Mouse (Mus musculus) myocyte (in vitro differentiated cells): ENCODE results near the gene Gpr18. TPM values are rescaled to one million over a fixed set of nuclear protein-coding genes. Genes with fewer than 3 reads are reported as not detected.

Experiments used
- H3K27me3 ChIP-seq: one replicate; pipeline ENCODE4 v1.6.1; 2011; ENCODE audit not compliant: control insufficient read depth, insufficient read depth, insufficient read length
- H3K36me3 ChIP-seq: one replicate; pipeline ENCODE4 v1.6.1; 2011; ENCODE audit not compliant: control insufficient read depth, insufficient read depth
- H3K4me2 ChIP-seq: one replicate; pipeline ENCODE4 v1.6.1; 2011; ENCODE audit warnings: low read depth, control low read depth
- H3K4me3 ChIP-seq: one replicate; pipeline ENCODE4 v1.5.1; 2011; ENCODE audit warnings: mild to moderate bottlenecking, control low read depth, moderate library complexity
- H3K79me2 ChIP-seq: one replicate; pipeline ENCODE4 v1.6.1; 2011; ENCODE audit not compliant: control insufficient read depth, insufficient read depth
- H3ac ChIP-seq: one replicate; pipeline ENCODE4 v1.6.1; 2011; ENCODE audit not compliant: control insufficient read depth, insufficient read length
- CEBPB ChIP-seq: IDR thresholded peaks from 2 replicates; pipeline ENCODE4 v1.6.1; 2011; ENCODE audit warnings: mild to moderate bottlenecking, moderate library complexity; ENCODE audit not compliant: poor library complexity, insufficient read depth, severe bottlenecking
- E2F4 ChIP-seq: IDR thresholded peaks from one replicate; pipeline ENCODE4 v1.6.1; 2011; ENCODE audit warnings: mild to moderate bottlenecking, control low read depth, moderate library complexity; ENCODE audit not compliant: insufficient read depth
- MAX ChIP-seq: IDR thresholded peaks from one replicate; pipeline ENCODE4 v1.6.1; 2011; ENCODE audit warnings: low read depth, mild to moderate bottlenecking, control low read depth
- MYOD1 ChIP-seq, 3 experiments: IDR thresholded peaks; one replicate each; pipeline ENCODE4 v1.6.1; 2011; ENCODE audit warnings: control low read depth in 2 of 3, low read depth in 2 of 3, mild to moderate bottlenecking in 2 of 3, moderate library complexity in 1 of 3; ENCODE audit not compliant: insufficient read length in 2 of 3, control insufficient read depth in 1 of 3
- MYOG ChIP-seq, 3 experiments: IDR thresholded peaks; one replicate each; pipeline ENCODE4 v1.6.1; 2011; ENCODE audit warnings: control low read depth in 2 of 3, low read depth in 2 of 3, mild to moderate bottlenecking in 2 of 3; ENCODE audit not compliant: insufficient read length in 2 of 3, control insufficient read depth in 1 of 3, insufficient read depth in 1 of 3
- POLR2A ChIP-seq: IDR thresholded peaks from one replicate; pipeline ENCODE4 v1.6.1; 2011; ENCODE audit warnings: low read depth, mild to moderate bottlenecking, control low read depth, moderate library complexity; ENCODE audit not compliant: insufficient read length
- POLR2AphosphoS2 ChIP-seq: IDR thresholded peaks from one replicate; pipeline ENCODE4 v1.6.1; 2011; ENCODE audit warnings: low read depth, control low read depth; ENCODE audit not compliant: insufficient read length
- REST ChIP-seq: IDR thresholded peaks from one replicate; pipeline ENCODE4 v1.6.1; 2011; ENCODE audit warnings: mild to moderate bottlenecking, control low read depth, moderate library complexity; ENCODE audit not compliant: insufficient read depth, insufficient read length
- SRF ChIP-seq: IDR thresholded peaks from one replicate; pipeline ENCODE4 v1.6.1; 2011; ENCODE audit warnings: low read depth; ENCODE audit not compliant: control insufficient read depth, insufficient read length
- TCF12 ChIP-seq: IDR thresholded peaks from one replicate; pipeline ENCODE4 v1.6.1; 2011; ENCODE audit warnings: mild to moderate bottlenecking, control low read depth; ENCODE audit not compliant: poor library complexity, insufficient read depth, severe bottlenecking
- TCF3 ChIP-seq: IDR thresholded peaks from one replicate; pipeline ENCODE4 v1.6.1; 2011; ENCODE audit warnings: low read depth, control low read depth; ENCODE audit not compliant: insufficient read length
- USF1 ChIP-seq: IDR thresholded peaks from one replicate; pipeline ENCODE4 v1.6.1; 2011; ENCODE audit warnings: low read depth, mild to moderate bottlenecking, control low read depth, moderate library complexity
- polyA plus RNA-seq: library from polyadenylated mRNA; unstranded; fragments of >200 nt; fragmentation: generic; extraction: Trizol; gene quantifications from one replicate; pipeline ENCODE4 v1.2.1, GENCODE M21; 2012; ENCODE audit warnings: missing spikeins

Gene Gpr18
- polyA plus RNA-seq, 1 experiment: not detected

GRCm38 (mm10) chr14:121951399-121952045 lies 35.9 kb upstream of the Gpr18 start:
- TF ChIP-seq REST: no peak
- TF ChIP-seq POLR2AphosphoS2: no peak
- TF ChIP-seq TCF12: no peak
- TF ChIP-seq E2F4: no peak
- TF ChIP-seq TCF3: no peak
- no peak for TF ChIP-seq SRF
- no peak for TF ChIP-seq POLR2A
- TF ChIP-seq CEBPB: no peak
- no peak for TF ChIP-seq MYOG (IDR thresholded peaks at IDR 0.05; ENCODE audit: control insufficient read depth in 1 of 3, insufficient read depth in 1 of 3, insufficient read length in 2 of 3, low read depth in 2 of 3)
- TF ChIP-seq MYOD1 (IDR thresholded peaks at IDR 0.05; ENCODE audit: control insufficient read depth in 1 of 3, insufficient read length in 2 of 3, low read depth in 2 of 3): no peak
- TF ChIP-seq MAX: no peak
- H3K79me2 ChIP-seq: no peaks in the 10 kb centered on the region
- H3K27me3 ChIP-seq: no peaks in the 10 kb centered on the region
- peaks cover 5% of the 10 kb centered on the region for H3K36me3 ChIP-seq
- no peak overlapping the region for H3K4me3 ChIP-seq
- no peak overlapping the region for H3K4me2 ChIP-seq
- H3ac ChIP-seq: no peak overlapping the region

DNA sequence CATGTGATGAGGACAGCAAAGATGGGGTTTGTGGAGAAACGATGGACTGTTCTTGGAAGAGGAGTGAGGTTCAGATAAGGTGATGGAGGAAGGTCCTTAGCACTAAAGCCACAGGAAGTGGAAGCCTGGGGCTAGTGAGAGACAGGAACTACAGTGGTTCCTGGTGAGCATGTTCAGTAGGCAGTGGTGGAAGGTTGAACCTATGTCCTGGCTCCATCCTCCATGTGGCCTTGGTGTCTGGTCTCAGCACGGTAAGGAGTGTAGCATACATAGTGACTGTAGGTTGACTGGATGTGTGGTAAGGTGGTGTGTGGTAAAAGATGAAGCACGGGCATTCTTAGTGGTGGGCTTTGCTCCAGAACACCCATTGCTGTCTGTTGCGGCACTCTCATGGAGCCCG lies 34.3 kb upstream of the Gpr18 start:
- H3K36me3 ChIP-seq: peaks cover 5% of the 10 kb centered on the region
- no peak overlapping the region for H3ac ChIP-seq
- no peak overlapping the region for H3K4me2 ChIP-seq
- no peaks in the 10 kb centered on the region for H3K79me2 ChIP-seq
- H3K4me3 ChIP-seq: no peak overlapping the region
- H3K27me3 ChIP-seq: no peaks in the 10 kb centered on the region
- TF ChIP-seq TCF12 (no peak), E2F4 (no peak), USF1 (no peak), MAX (no peak), SRF (no peak), REST (no peak), CEBPB (no peak), MYOG (IDR thresholded peaks at IDR 0.05; ENCODE audit: control insufficient read depth in 1 of 3, insufficient read depth in 1 of 3, insufficient read length in 2 of 3, low read depth in 2 of 3) (no peak), TCF3 (no peak), POLR2AphosphoS2 (no peak), MYOD1 (IDR thresholded peaks at IDR 0.05; ENCODE audit: control insufficient read depth in 1 of 3, insufficient read length in 2 of 3, low read depth in 2 of 3) (no peak), POLR2A (no peak)

DNA sequence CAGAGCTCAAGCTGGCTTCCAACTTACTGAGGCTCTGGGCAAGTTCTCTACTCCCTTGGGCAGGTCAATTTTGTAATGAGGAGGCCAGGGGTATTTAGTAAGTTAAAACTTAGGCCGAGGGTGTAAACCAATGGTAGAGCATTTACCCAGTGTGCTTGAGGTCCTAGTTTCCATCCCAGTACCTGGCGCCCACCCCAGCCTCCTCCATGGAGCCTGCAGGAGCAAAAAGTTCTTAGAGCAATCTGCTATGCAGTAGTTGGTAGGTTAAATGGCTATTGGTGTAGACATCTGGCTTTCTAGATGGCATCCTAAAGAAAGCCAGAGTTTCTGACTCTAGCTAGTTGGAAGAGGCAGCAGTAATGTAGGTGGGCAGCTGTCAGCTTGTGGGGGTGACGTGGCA lies 33.9 kb upstream of the Gpr18 start:
- H3K79me2 ChIP-seq: no peaks in the 10 kb centered on the region
- no peak for TF ChIP-seq MAX
- no peak for TF ChIP-seq POLR2A
- no peak for TF ChIP-seq E2F4
- no peak for TF ChIP-seq CEBPB
- TF ChIP-seq USF1: no peak
- no peak for TF ChIP-seq MYOD1 (IDR thresholded peaks at IDR 0.05; ENCODE audit: control insufficient read depth in 1 of 3, insufficient read length in 2 of 3, low read depth in 2 of 3)
- no peak for TF ChIP-seq TCF3
- no peak for TF ChIP-seq SRF
- no peak for TF ChIP-seq MYOG (IDR thresholded peaks at IDR 0.05; ENCODE audit: control insufficient read depth in 1 of 3, insufficient read depth in 1 of 3, insufficient read length in 2 of 3, low read depth in 2 of 3)
- TF ChIP-seq POLR2AphosphoS2: no peak
- H3K4me3 ChIP-seq: no peak overlapping the region
- H3ac ChIP-seq: no peak overlapping the region
- no peaks in the 10 kb centered on the region for H3K27me3 ChIP-seq
- no peak overlapping the region for H3K4me2 ChIP-seq
- peaks cover 4% of the 10 kb centered on the region for H3K36me3 ChIP-seq

- Histone ChIP-seq H3ac (no peak overlapping the region), H3K36me3 (no peaks in the 10 kb centered on the region), H3K27me3 (no peaks in the 10 kb centered on the region), H3K79me2 (no peaks in the 10 kb centered on the region), H3K4me2 (no peak overlapping the region), H3K4me3 (no peak overlapping the region)
- no peak for TF ChIP-seq MYOG (IDR thresholded peaks at IDR 0.05; ENCODE audit: control insufficient read depth in 1 of 3, insufficient read depth in 1 of 3, insufficient read length in 2 of 3, low read depth in 2 of 3)
- TF ChIP-seq POLR2A: no peak
- no peak for TF ChIP-seq MAX
Measured at GRCm38 (mm10) chr14:121947966-121948365, 32.4 kb upstream of the Gpr18 start.

GRCm38 (mm10) chr14:121947201-121947760 lies 31.7 kb upstream of the Gpr18 start:
- Histone ChIP-seq H3K27me3 (no peaks in the 10 kb centered on the region), H3K4me2 (no peak overlapping the region), H3K79me2 (no peaks in the 10 kb centered on the region), H3ac (no peak overlapping the region), H3K36me3 (no peaks in the 10 kb centered on the region), H3K4me3 (no peak overlapping the region)
- TF ChIP-seq MAX (no peak), TCF3 (no peak), TCF12 (no peak)
